Mouse (Mus musculus) MEL (cell line): ENCODE results near the gene Dnttip2.

ENCODE experiments used
- CHD1 ChIP-seq: IDR thresholded peaks from 2 replicates; pipeline ENCODE4 v1.6.1; 2012; ENCODE audit warnings: low read depth, mild to moderate bottlenecking, inconsistent platforms, low read length, improper control_type of control experiment
- CTCF ChIP-seq, 3 experiments: IDR thresholded peaks in 2 of 3; conservative IDR thresholded peaks in 1 of 3; 2 replicates each; pipeline ENCODE4 v1.5.1; 2011 to 2012; ENCODE audit warnings: low read length in 3 of 3, low read depth in 2 of 3, mild to moderate bottlenecking in 2 of 3, improper control_type of control experiment in 1 of 3, inconsistent platforms in 1 of 3, mixed read lengths in 1 of 3, moderate library complexity in 1 of 3; ENCODE audit not compliant: control insufficient read depth in 1 of 3, insufficient read depth in 1 of 3, poor library complexity in 1 of 3, severe bottlenecking in 1 of 3
- EP300 ChIP-seq, 2 experiments: IDR thresholded peaks; 2 replicates each; pipeline ENCODE4 v1.6.1; 2011; ENCODE audit warnings: improper control_type of control experiment in 2 of 2, low read length in 2 of 2, low read depth in 1 of 2, mild to moderate bottlenecking in 1 of 2
- GATA1 ChIP-seq: IDR thresholded peaks from 2 replicates; pipeline ENCODE4 v1.6.1; 2011; ENCODE audit warnings: low read depth, low read length, improper control_type of control experiment
- KAT2A ChIP-seq: conservative IDR thresholded peaks from 2 replicates; pipeline ENCODE4 v1.6.1; 2012; ENCODE audit warnings: low read depth, low read length, improper control_type of control experiment, inconsistent platforms
- MAX ChIP-seq: IDR thresholded peaks from 2 replicates; pipeline ENCODE4 v1.6.1; 2011; ENCODE audit warnings: low read length, improper control_type of control experiment
- NRF1 ChIP-seq: IDR thresholded peaks from 2 replicates; pipeline ENCODE4 v1.6.1; 2014; ENCODE audit warnings: low read depth, mild to moderate bottlenecking, inconsistent platforms, low read length, improper control_type of control experiment, moderate library complexity; ENCODE audit not compliant: poor library complexity, insufficient read depth, severe bottlenecking
- POLR2A ChIP-seq, 2 experiments: IDR thresholded peaks; 2 replicates each; pipeline ENCODE4 v1.6.1; 2011 to 2012; ENCODE audit warnings: low read length in 2 of 2, mild to moderate bottlenecking in 2 of 2, control low read depth in 1 of 2, improper control_type of control experiment in 1 of 2, low read depth in 1 of 2, moderate library complexity in 1 of 2; ENCODE audit not compliant: control insufficient read depth in 1 of 2, insufficient read depth in 1 of 2, poor library complexity in 1 of 2
- POLR2AphosphoS2 ChIP-seq: IDR thresholded peaks from 2 replicates; pipeline ENCODE4 v1.6.1; 2011; ENCODE audit warnings: low read length, improper control_type of control experiment
- TAL1 ChIP-seq: IDR thresholded peaks from 2 replicates; pipeline ENCODE4 v1.6.1; 2012; ENCODE audit warnings: mild to moderate bottlenecking, inconsistent platforms, low read length, moderate library complexity, mixed read lengths
- ZC3H11A ChIP-seq: IDR thresholded peaks from 2 replicates; pipeline ENCODE4 v1.6.1; 2012; ENCODE audit warnings: low read depth, mild to moderate bottlenecking, inconsistent platforms, low read length, improper control_type of control experiment

DNA sequence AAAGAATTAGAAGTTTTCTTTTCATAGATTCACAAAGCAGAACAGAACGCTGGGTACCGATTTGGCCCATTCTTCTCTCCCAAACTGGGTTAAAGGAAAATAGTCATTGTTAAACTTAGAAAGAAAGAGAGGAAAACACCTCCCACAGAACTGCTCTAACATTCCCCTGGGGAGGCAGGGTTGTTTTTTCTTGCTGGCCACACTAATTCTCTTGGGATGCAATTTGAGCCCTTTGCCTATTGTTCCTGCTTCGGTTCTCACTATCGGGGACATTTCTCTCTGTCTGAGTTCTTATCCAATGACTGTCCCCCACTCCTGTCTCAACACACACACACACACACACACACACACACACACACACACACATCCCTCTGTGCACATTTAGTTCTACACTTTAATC, 59.3 kb downstream of the Dnttip2 start:
- TF ChIP-seq EP300 (IDR thresholded peaks at IDR 0.05; ENCODE audit: low read depth in 1 of 2, low read length in 2 of 2) (no peak), CHD1 (no peak), GATA1 (no peak), KAT2A (no peak), POLR2AphosphoS2 (no peak), MAX (no peak), CTCF (IDR thresholded peaks at IDR 0.05 in 2 of 3, conservative IDR thresholded peaks at IDR 0.05 in 1 of 3; ENCODE audit: control insufficient read depth in 1 of 3, insufficient read depth in 1 of 3, low read depth in 2 of 3, low read length in 3 of 3, poor library complexity in 1 of 3, severe bottlenecking in 1 of 3) (no peak), POLR2A (IDR thresholded peaks at IDR 0.05; ENCODE audit: control insufficient read depth in 1 of 2, insufficient read depth in 1 of 2, low read depth in 1 of 2, low read length in 2 of 2, poor library complexity in 1 of 2) (no peak), NRF1 (no peak), TAL1 (no peak), ZC3H11A (no peak)
